In the genomic region with DNA sequence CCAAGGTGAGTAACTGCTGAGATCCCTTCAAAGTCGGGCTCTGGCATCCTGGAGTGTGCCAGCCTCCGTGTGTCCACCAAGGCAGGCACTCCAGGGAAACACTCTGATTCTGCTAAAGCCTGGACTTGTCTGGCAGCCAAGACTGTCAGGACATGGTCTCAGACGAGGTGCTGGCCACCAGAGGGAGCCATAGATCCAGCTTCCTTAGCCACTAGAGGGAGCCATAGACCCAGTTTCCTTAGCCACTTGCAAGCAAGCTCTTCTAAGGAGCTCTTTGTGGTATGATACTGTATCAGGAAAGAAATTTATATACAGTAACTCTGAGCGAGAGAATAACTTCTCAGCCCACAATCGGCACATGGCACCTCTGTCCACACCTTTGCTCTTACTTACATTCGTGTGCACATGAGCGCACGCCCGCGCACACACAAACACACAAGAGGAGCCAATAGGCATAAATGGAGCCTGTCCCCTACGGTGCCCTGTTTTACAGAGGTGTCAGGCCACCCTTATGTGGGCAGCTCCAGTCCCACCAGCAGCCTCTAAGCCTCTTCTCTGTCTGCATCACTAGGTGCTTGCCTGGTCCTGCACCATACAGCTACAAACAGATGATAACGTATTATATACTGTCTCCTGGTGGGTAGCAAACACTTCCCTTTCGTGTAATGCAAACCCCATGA, we compare ENCODE assay signal across 7 mouse cellular contexts. TPM values are rescaled to one million over a fixed set of nuclear protein-coding genes. Genes with fewer than 3 reads are reported as not detected.
A peak's percentile ranks its signal among the peaks of the same experiment; 100 is the strongest.
DNase-seq lines count a peak whose midpoint lies in the region; ATAC-seq and TF ChIP-seq lines count a peak whose summit lies in the region.

No protein-coding gene starts in this region.

- no peaks in the 10 kb centered on the region for H3K27me3 ChIP-seq in embryonic facial prominence, embryonic 11.5 days (ENCODE audit: control insufficient read depth, insufficient read depth, low read length)
- H3K27me3 ChIP-seq in midbrain, embryonic 13.5 days: no peaks in the 10 kb centered on the region
- no peaks in the 10 kb centered on the region for H3K27me3 ChIP-seq in small intestine, adult 2 months (ENCODE audit: control insufficient read depth, insufficient read depth, low read length)

- 0 out of 2 replicates have a peak, but pooled peaks have one; percentile 36 for ATAC-seq in embryonic facial prominence, embryonic 11.5 days (replicated peaks; ENCODE audit: insufficient number of reproducible peaks, low FRiP score, low TSS enrichment, low read depth)
- ATAC-seq in midbrain, embryonic 13.5 days: peak; percentile 70

- H3K27ac ChIP-seq in embryonic facial prominence, embryonic 11.5 days (replicated peaks; ENCODE audit: low read depth, low read length): no peak overlapping the region
- H3K27ac ChIP-seq in midbrain, embryonic 13.5 days: no peak overlapping the region
- no peak overlapping the region for H3K27ac ChIP-seq in small intestine, adult 2 months (ENCODE audit: insufficient read depth, low read depth, low read length)

- H3K4me2 ChIP-seq in embryonic facial prominence, embryonic 11.5 days (ENCODE audit: low read depth, low read length): no peak overlapping the region
- no peak overlapping the region for H3K4me2 ChIP-seq in midbrain, embryonic 13.5 days (replicated peaks)

- H3K9ac ChIP-seq in embryonic facial prominence, embryonic 11.5 days (replicated peaks; ENCODE audit: low read length): no peak overlapping the region
- no peak overlapping the region for H3K9ac ChIP-seq in midbrain, embryonic 13.5 days (replicated peaks)

- no peak overlapping the region for H3K4me3 ChIP-seq in embryonic facial prominence, embryonic 11.5 days (ENCODE audit: low read depth, low read length)
- no peak overlapping the region for H3K4me3 ChIP-seq in midbrain, embryonic 13.5 days (replicated peaks)
- H3K4me3 ChIP-seq in small intestine, adult 2 months (ENCODE audit: low read depth, low read length): no peak overlapping the region

- 44% methylated on average over 13 of the region's 13 CpGs for WGBS in embryonic facial prominence, embryonic 11.5 days
- 45% methylated on average over 13 of the region's 13 CpGs for WGBS in midbrain, embryonic 13.5 days
- 49% methylated on average over 13 of the region's 13 CpGs for WGBS in small intestine, adult 2 months

- H3K9me3 ChIP-seq in embryonic facial prominence, embryonic 11.5 days (replicated peaks; ENCODE audit: control insufficient read depth, low read length): no peaks in the 10 kb centered on the region
- no peaks in the 10 kb centered on the region for H3K9me3 ChIP-seq in midbrain, embryonic 13.5 days

- peaks cover 7% of the 10 kb centered on the region for H3K4me1 ChIP-seq in embryonic facial prominence, embryonic 11.5 days (ENCODE audit: control insufficient read depth, insufficient read depth, low read length)
- H3K4me1 ChIP-seq in midbrain, embryonic 13.5 days (replicated peaks): peaks cover 39% of the 10 kb centered on the region
- no peaks in the 10 kb centered on the region for H3K4me1 ChIP-seq in small intestine, adult 2 months (ENCODE audit: control insufficient read depth, insufficient read depth, insufficient read length, low read length)

- peak; percentile 100 for TF ChIP-seq CTCF in small intestine, adult 2 months (IDR thresholded peaks at IDR 0.05; ENCODE audit: extremely low read depth, insufficient read length, insufficient replicate concordance, low read depth, low read length)

- no peak for TF ChIP-seq POLR2A in small intestine, adult 2 months (IDR thresholded peaks at IDR 0.05; ENCODE audit: low read depth, low read length)

- DNase-seq in adrenal gland, postnatal 14 days: peak; percentile 92
- peak; percentile 94 for DNase-seq in embryonic facial prominence, embryonic 11.5 days (ENCODE audit: low spot score)
- DNase-seq in heart, adult 11 months: peak; percentile 96
- DNase-seq in kidney, adult 11 months: peak; percentile 93
- peak; percentile 91 for DNase-seq in left cerebral cortex, postnatal 4 days

- H3K36me3 ChIP-seq in embryonic facial prominence, embryonic 11.5 days (replicated peaks; ENCODE audit: control insufficient read depth, insufficient read depth, low read depth, low read length): no peaks in the 10 kb centered on the region
- H3K36me3 ChIP-seq in midbrain, embryonic 13.5 days: no peaks in the 10 kb centered on the region
- H3K36me3 ChIP-seq in small intestine, adult 2 months (ENCODE audit: control insufficient read depth, insufficient read depth, low read length): no peaks in the 10 kb centered on the region

- intact Hi-C loops in left cerebral cortex, postnatal 4 days (cut with DNase I): loop anchor here (2.0 to 10.0 kb wide), 2 partner anchors 122 to 224 kb away; no protein-coding TSS in a partner anchor

RNA-seq across cellular contexts. Expression of a gene that starts 35.6 kb away (rescaled TPM):
- 42.3 and 103 TPM in 2 replicates for total RNA-seq in adrenal gland, postnatal 14 days (2021)
- polyA plus RNA-seq in embryonic facial prominence, embryonic 11.5 days (2014; fragmentation: Nextera tagmentation; extraction: Ambion mirVana): 55.5 and 57.5 TPM in 2 replicates
- 10 to 100 TPM; 18.4 to 21.4 TPM for total RNA-seq in left cerebral cortex, postnatal 4 days (2021)
- polyA plus RNA-seq in midbrain, embryonic 13.5 days (2015; fragmentation: Nextera tagmentation; extraction: Ambion mirVana): 32.8 and 39.6 TPM in 2 replicates
- 27.1 and 35.2 TPM in 2 replicates for polyA plus RNA-seq in small intestine, adult 2 months (2012; rRNA removed)
